Mouse (Mus musculus) midbrain, embryonic 16.5 days (tissue): ENCODE measurements around the gene Mfsd2b. TPM values are rescaled to one million over a fixed set of nuclear protein-coding genes. Genes with fewer than 3 reads are reported as not detected.

Experiments used
- ATAC-seq: fragments of 200-750 bp; cut with Nextera tagmentation; 2 replicates; pipeline ENCODE4 v1.8.0; 2017; ENCODE audit warnings: moderate TSS enrichment
- H3K27ac ChIP-seq: fragments of 300-500 bp; sonication (generic); 2 replicates; pipeline ENCODE4 v1.5.1; 2014; ENCODE audit warnings: mild to moderate bottlenecking, low read length, mixed read lengths
- H3K27me3 ChIP-seq: fragments of 300-500 bp; sonication (generic); 2 replicates; pipeline ENCODE4 v1.6.1; 2014; ENCODE audit warnings: low read depth, low read length, mixed read lengths; ENCODE audit not compliant: control insufficient read depth, insufficient read depth
- H3K36me3 ChIP-seq: fragments of 300-500 bp; sonication (generic); 2 replicates; pipeline ENCODE4 v1.6.1; 2014; ENCODE audit warnings: mild to moderate bottlenecking, low read length, moderate library complexity, mixed read lengths; ENCODE audit not compliant: control insufficient read depth, insufficient read depth
- H3K4me1 ChIP-seq: fragments of 300-500 bp; sonication (generic); 2 replicates; pipeline ENCODE4 v1.6.1; 2014; ENCODE audit warnings: mild to moderate bottlenecking, low read length, mixed read lengths; ENCODE audit not compliant: control insufficient read depth, insufficient read depth
- H3K4me2 ChIP-seq: fragments of 300-500 bp; sonication (generic); 2 replicates; pipeline ENCODE4 v1.6.1; 2014; ENCODE audit warnings: mild to moderate bottlenecking, low read length, mixed read lengths
- H3K4me3 ChIP-seq: fragments of 300-500 bp; sonication (generic); 2 replicates; pipeline ENCODE4 v1.5.1; 2014; ENCODE audit warnings: low read depth, mild to moderate bottlenecking, low read length, moderate library complexity, mixed read lengths
- H3K9ac ChIP-seq: fragments of 300-500 bp; sonication (generic); 2 replicates; pipeline ENCODE4 v1.6.1; 2014; ENCODE audit warnings: low read depth, low read length, mixed read lengths
- H3K9me3 ChIP-seq: fragments of 300-500 bp; sonication (generic); replicated peaks from 2 replicates; pipeline ENCODE4 v1.6.1; 2014; ENCODE audit warnings: mild to moderate bottlenecking, low read length, mixed read lengths; ENCODE audit not compliant: control insufficient read depth, poor library complexity, severe bottlenecking
- WGBS: fragments of 180-500 bp; shearing (Covaris S2); extraction: QIAGEN DNeasy Blood & Tissue Kit; methylation state at CpG from one replicate; pipeline ENCODE4 v1.1.7; 2014; 5-methylcytosine and 5-hydroxymethylcytosine counted together
- polyA plus RNA-seq: library from polyadenylated mRNA; unstranded; fragments of >200 nt; fragmentation: Nextera tagmentation; extraction: Ambion mirVana; gene quantifications from 2 replicates; pipeline ENCODE4 v1.2.1, GENCODE M21; 2015

Mfsd2b gene
- polyA plus RNA-seq, 1 experiment from 2014 or later: 3.0 TPM

DNA sequence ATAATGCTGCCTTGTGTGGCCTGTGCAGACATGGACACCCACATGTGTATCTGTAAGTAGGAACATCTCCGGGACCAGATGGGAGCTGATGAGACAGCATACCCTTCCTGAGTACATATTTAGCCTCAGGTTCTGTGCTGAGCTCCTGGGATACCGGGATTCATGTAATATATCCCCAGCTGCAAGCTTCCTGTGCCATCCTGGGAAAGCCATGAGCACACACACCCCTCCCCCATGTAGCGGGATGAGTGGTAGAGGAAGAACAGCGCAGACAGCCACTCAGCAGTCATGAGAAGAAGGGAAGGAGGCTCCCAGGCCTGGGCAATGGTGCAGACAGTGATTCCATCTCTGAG is 9.8 kb downstream of the Mfsd2b start:
- WGBS: 82% methylated on average over 4 of the region's 4 CpGs
- no peak overlapping the region for H3K4me3 ChIP-seq
- no peak overlapping the region for H3K27ac ChIP-seq
- no peaks in the 10 kb centered on the region for H3K9me3 ChIP-seq
- H3K4me1 ChIP-seq: no peaks in the 10 kb centered on the region
- H3K36me3 ChIP-seq: no peaks in the 10 kb centered on the region
- ATAC-seq: no peak
- H3K4me2 ChIP-seq: no peak overlapping the region
- H3K27me3 ChIP-seq: no peaks in the 10 kb centered on the region
- no peak overlapping the region for H3K9ac ChIP-seq

- Histone ChIP-seq H3K27ac (no peak overlapping the region), H3K4me3 (no peak overlapping the region), H3K36me3 (no peaks in the 10 kb centered on the region), H3K27me3 (no peaks in the 10 kb centered on the region), H3K9ac (no peak overlapping the region), H3K4me2 (no peak overlapping the region), H3K9me3 (no peaks in the 10 kb centered on the region), H3K4me1 (no peaks in the 10 kb centered on the region)
- no peak for ATAC-seq
- 82% methylated on average over 4 of the region's 4 CpGs for WGBS
Observed at GRCm38 (mm10) chr12:4863654-4864337, 10.4 kb downstream of the Mfsd2b start.

DNA sequence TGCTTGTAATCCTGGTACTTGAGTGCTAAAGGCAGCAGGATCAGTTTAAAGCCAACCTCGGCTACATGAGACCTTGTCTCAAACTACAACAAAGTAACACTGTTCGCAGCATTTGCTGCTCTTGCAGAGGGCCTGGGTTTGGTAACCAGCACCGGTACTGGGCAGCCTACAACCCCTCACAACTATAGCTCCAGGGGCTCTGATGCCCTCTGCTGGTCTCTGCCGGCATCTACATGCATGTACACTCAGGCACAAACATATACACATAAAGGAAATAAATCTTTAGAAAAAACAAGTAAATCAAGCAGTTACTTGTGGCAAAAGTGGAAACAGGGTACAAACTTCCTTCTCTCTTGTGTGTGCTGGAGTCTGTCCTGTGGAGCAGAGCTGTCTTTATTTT is 11.5 kb downstream of the Mfsd2b start:
- Histone ChIP-seq H3K27me3 (no peaks in the 10 kb centered on the region), H3K4me1 (no peaks in the 10 kb centered on the region), H3K4me3 (no peak overlapping the region), H3K9me3 (no peaks in the 10 kb centered on the region), H3K9ac (no peak overlapping the region), H3K36me3 (no peaks in the 10 kb centered on the region), H3K4me2 (no peak overlapping the region), H3K27ac (no peak overlapping the region)
- no peak for ATAC-seq
- WGBS: 90% methylated on average over 4 of the region's 4 CpGs

DNA sequence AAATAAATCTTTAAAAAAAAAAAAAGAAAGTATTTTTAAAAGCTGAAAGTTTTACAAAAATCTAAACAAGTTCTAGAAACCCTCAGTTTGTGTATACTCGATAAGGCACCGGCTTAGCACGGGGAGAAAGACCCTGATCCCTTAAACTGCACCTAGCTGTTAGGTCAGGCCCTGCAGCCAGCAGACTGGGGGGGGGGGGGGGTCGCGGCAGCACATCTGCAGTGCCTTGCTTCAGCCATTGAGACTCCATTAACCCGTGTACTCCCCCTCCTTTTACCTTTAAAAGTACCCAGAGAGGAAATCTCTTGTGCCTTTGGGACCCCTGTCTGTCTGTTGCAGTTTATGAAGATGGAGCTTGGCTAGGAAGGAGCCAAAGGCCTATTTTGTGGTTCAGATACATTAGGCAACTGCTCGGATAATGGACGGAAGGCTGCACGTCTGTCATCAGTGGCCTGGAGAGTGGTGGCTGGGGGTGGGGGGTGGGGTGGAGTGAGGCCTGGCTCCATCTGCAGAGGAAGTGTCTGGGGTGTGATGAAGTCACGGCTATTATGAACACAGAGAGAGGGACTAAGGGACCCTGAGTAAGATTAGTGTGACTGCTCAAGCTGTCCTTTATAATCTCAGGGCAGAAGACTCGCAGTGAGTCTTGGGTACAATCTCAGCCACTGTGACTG is 14.8 kb downstream of the Mfsd2b start:
- Histone ChIP-seq H3K4me2 (no peak overlapping the region), H3K4me3 (no peak overlapping the region), H3K9ac (no peak overlapping the region), H3K27me3 (no peaks in the 10 kb centered on the region), H3K36me3 (no peaks in the 10 kb centered on the region), H3K9me3 (no peaks in the 10 kb centered on the region), H3K27ac (no peak overlapping the region), H3K4me1 (no peaks in the 10 kb centered on the region)
- 53% methylated on average over 11 of the region's 11 CpGs for WGBS
- no peak for ATAC-seq

GRCm38 (mm10) chr12:4856834-4857233 is 17.3 kb downstream of the Mfsd2b start:
- no peaks in the 10 kb centered on the region for H3K36me3 ChIP-seq
- no peaks in the 10 kb centered on the region for H3K9me3 ChIP-seq
- H3K9ac ChIP-seq: no peak overlapping the region
- no peaks in the 10 kb centered on the region for H3K27me3 ChIP-seq
- no peak overlapping the region for H3K4me2 ChIP-seq
- 98% methylated on average over 2 of the region's 2 CpGs for WGBS
- no peaks in the 10 kb centered on the region for H3K4me1 ChIP-seq
- no peak overlapping the region for H3K4me3 ChIP-seq
- no peak for ATAC-seq
- no peak overlapping the region for H3K27ac ChIP-seq

DNA sequence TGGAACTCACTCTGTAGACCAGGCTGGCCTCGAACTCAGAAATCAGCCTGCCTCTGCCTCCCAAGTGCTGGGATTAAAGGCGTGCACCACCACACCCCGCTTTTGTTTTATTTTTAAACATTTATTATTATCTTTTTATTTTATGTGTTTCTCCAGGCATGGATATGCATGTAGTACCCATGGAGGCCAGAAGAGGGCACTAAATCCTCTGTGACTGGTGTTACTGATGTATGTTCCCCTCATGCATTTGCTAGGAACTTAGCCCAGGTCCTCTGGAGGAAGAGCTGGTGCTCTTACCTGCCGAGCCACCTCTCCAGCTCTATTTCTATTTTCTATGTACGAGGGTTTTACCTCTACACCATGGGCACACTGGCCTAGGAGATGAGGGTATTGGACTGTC is 18.0 kb downstream of the Mfsd2b start:
- ATAC-seq: no peak
- Histone ChIP-seq H3K27ac (no peak overlapping the region), H3K4me2 (no peak overlapping the region), H3K9me3 (no peaks in the 10 kb centered on the region), H3K4me3 (no peak overlapping the region), H3K36me3 (no peaks in the 10 kb centered on the region; the same call in 1 of the 2 replicates), H3K4me1 (no peaks in the 10 kb centered on the region), H3K9ac (no peak overlapping the region), H3K27me3 (no peaks in the 10 kb centered on the region)
- WGBS: 97% methylated on average over 5 of the region's 5 CpGs

DNA sequence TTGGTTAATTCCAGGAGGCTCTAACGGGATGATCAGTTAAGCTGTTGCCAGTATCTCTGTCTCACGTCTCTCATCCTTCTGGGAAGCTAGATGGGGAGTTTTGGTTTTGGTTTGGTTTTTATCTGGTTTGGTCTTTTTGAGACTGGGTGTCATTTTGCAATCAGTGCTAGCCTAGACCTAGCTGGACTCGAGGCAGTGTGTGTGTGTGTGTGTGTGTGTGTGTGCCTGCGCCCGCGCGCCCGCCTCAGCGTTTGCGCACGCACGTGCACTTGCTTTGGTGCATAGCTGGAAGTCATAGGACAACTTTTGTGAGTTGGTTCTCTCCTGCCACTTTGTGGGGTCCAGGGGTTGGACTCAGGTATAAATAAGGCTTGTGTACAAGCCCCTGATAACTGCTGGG is 30.4 kb downstream of the Mfsd2b start:
- Histone ChIP-seq H3K4me1 (peaks cover 16% of the 10 kb centered on the region), H3K36me3 (no peaks in the 10 kb centered on the region), H3K4me3 (peak overlapping the region; percentile 75), H3K9me3 (no peaks in the 10 kb centered on the region), H3K4me2 (peak overlapping the region; percentile 75), H3K27ac (no peak overlapping the region), H3K27me3 (no peaks in the 10 kb centered on the region), H3K9ac (peak overlapping the region; percentile 65)
- ATAC-seq: peak; percentile 46
- WGBS: under 1% methylated on average over 12 of the region's 12 CpGs

GRCm38 (mm10) chr12:4842890-4843597 is 31.1 kb downstream of the Mfsd2b start, which contains the start of gene Wdcp:
TSS of gene Wdcp (plus strand) at chr12:4843303.
- Histone ChIP-seq H3K36me3 (no peaks in the 10 kb centered on the region), H3K4me3 (peak within 1 kb of the TSS; percentile 75), H3K27me3 (no peaks in the 10 kb centered on the region), H3K9me3 (no peaks in the 10 kb centered on the region), H3K4me2 (peak within 1 kb of the TSS; percentile 75), H3K27ac (peak within 1 kb of the TSS; percentile 62), H3K4me1 (peaks cover 16% of the 10 kb centered on the region), H3K9ac (peak within 1 kb of the TSS; percentile 65)
- ATAC-seq: peak; percentile 93
- WGBS: 1% methylated on average over 30 of the region's 30 CpGs

- no peaks in the 10 kb centered on the region for H3K27me3 ChIP-seq
- 88% methylated on average over 8 of the region's 8 CpGs for WGBS
- no peak; the same call in 1 of the 2 replicates for ATAC-seq
- no peak overlapping the region for H3K9ac ChIP-seq
- H3K9me3 ChIP-seq: no peaks in the 10 kb centered on the region
- peaks cover 16% of the 10 kb centered on the region for H3K4me1 ChIP-seq
- no peak overlapping the region for H3K4me2 ChIP-seq
- H3K4me3 ChIP-seq: no peak overlapping the region
- 0 out of 2 replicates have a peak, but pooled peaks cover 3% of the 10 kb centered on the region for H3K36me3 ChIP-seq
- no peak overlapping the region for H3K27ac ChIP-seq
Observed at GRCm38 (mm10) chr12:4842456-4842855, 31.7 kb downstream of the Mfsd2b start.
